Mouse (Mus musculus): ENCODE measurements around the gene Rhoh.

GRCm38 (mm10) chr5:65868419-65868818, 7.4 kb downstream of the Rhoh start:
- TF ChIP-seq CHD2 (IDR thresholded peaks at IDR 0.05; ENCODE audit: low read depth, low read length) (no peak), HCFC1 (IDR thresholded peaks at IDR 0.05; ENCODE audit: borderline replicate concordance, insufficient read depth, low read length) (no peak), ZC3H11A (IDR thresholded peaks at IDR 0.05; ENCODE audit: borderline replicate concordance, low read depth, low read length) (no peak), ZNF384 (IDR thresholded peaks at IDR 0.05; ENCODE audit: low read depth, low read length) (no peak), MAFK (IDR thresholded peaks at IDR 0.05; ENCODE audit: insufficient read depth, low read depth, low read length) (no peak)
